Mouse (Mus musculus) layer of hippocampus, adult 8-10 months (tissue): Measurements from ENCODE around the gene Popdc3. TPM values are rescaled to one million over a fixed set of nuclear protein-coding genes. Genes with fewer than 3 reads are reported as not detected.
A peak's percentile ranks its signal among the peaks of the same experiment; 100 is the strongest.
"Not testable (repeated sequence)": the region's sequence is repeated elsewhere in the genome, so short reads cannot be mapped to it uniquely, and the experiment has no call there.

Experiments
- DNase-seq, 2 experiments: peaks; one replicate each; pipeline ENCODE4 v3.0.0; 2022; ENCODE audit warnings: low spot score in 2 of 2
- total RNA-seq, 4 experiments: library from RNA; stranded (reverse); gene quantifications; 2 replicates each; pipeline ENCODE4 v1.2.4; 2022

Gene Popdc3
- total RNA-seq, 4 experiments from 2014 or later = 3.9 to 7.5 (median 6.2) TPM

DNA sequence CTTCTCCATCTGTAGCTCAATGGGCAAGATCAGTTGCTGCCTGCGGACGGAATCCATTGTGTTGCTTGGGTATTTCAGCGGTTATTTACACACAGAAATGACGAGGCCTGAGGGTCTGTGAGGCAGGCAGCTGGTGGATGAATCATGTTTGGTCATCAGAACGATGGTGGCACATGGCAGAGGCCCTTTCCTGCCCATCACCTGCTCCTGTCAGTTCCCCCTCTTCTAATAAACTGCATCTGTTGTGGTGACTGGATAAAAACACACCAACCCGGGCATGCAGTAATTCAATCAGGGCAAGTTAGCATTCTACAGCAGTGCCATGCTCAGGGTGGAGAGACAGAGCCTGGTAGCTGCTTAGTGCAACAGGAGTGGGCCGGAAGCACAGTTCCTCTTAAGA is 133.7 kb downstream of the Popdc3 start:
- no peak for DNase-seq

DNA sequence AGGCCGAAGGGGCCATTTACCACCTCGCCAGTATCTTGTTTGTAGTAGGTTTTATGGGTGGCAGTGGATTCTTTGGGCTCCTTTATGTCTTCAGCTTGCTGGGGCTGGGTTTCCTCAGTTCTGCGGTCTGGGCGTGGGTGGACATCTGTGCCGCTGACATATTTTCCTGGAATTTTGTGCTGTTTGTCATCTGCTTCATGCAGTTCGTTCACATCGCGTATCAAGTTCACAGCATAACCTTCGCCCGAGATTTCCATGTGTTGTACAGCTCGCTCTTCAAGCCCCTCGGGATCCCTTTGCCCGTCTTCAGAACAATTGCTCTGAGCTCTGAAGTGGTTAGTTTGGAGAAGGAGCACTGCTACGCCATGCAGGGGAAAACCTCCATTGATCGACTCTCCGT is 137.0 kb downstream of the Popdc3 start:
- peak; percentile 19 to 25 for DNase-seq

DNA sequence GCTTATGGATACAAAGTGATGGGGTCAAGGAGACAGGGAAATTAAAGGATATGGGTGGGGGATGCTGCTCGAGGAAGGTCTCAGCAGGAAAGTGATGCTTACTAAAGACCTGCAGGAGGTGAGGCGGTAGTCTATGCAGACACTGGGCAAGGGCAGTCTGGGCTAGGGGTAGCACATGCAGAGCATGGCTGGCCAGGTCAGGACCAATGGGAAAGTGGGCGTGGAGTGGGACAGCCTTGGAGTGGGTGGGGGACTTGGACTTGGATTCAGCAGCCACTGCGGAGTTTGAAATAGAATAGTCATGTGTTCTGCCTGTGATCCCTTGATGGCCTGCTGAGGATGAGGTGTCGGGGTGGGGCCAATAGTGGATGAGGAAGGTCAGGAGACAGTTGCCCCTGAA is 141.0 kb downstream of the Popdc3 start:
- no peak for DNase-seq

DNA sequence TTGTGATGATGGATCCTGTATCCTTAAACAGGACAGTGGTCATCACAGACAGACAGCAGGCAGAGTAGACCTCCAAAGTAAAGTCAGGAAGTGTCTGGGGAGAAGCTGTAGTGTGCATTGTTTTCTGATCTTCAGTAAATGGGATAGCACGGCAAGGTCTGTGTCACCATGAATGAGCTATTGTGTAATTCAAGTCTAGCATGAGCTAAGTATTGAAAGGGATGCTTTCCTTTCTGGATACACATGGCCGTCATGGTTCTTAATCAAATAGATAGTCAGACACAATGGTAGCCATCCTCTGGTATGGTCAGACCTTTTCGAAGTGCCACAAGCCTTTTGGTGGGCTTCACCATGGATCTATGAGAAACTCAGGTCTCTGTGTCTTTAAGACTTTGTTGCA is 142.4 kb downstream of the Popdc3 start:
- DNase-seq = no peak

DNA sequence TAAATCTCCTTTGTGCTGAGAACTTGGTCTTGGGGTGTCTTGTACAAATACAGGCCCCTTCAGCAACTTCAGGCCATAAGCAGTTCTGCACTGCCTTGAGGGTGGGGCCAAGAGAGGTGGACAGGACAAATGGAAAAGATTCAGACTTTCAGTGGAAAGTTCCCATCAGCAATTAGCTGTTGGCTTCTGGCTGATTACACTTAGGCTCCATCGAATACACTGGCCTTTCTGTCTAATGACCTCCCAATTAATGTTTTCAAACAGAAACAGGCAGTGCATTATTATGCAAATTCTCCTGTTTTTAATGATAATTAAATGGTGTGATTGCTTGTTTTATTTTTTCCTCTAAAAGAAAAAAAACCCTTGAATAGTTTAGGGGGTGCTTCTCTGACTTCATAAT is 146.3 kb downstream of the Popdc3 start:
- no peak for DNase-seq

DNA sequence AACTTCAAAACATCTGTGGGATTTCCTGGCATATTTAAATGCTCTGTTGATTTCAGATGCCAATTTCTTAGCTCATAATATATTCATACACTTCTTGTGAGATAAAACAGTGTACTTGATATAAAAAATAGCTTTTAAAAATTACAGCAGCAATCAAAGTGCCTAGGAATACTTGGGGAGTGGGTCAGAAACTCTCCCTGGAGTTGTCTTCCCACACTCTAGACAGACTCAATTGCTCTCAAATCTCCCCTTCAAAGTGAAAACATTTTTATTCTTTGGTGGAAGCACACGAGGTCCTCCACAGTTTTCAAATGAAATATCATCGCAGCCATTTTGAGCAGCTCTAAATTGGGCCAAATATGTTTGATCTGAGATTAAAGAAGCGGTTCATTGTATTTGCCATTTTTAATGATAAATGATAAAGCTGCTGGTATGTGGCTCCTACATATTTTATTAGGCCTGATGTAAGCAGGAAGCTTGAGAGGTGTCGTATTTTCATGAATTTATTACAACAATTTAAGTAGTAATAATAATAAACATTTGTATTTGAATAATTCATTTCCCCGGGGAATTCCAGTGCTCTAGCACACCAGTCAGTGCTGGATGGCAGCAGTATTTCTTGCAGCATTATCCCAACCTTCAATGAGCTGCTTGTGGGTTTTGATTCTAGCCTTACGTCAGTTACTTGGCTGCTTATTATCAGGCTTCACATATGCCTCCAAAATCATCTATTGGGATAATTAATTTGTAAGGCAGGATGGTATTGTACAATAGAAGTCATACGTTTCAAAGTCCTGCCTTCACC is 150.5 kb downstream of the Popdc3 start:
- no peak for DNase-seq

DNA sequence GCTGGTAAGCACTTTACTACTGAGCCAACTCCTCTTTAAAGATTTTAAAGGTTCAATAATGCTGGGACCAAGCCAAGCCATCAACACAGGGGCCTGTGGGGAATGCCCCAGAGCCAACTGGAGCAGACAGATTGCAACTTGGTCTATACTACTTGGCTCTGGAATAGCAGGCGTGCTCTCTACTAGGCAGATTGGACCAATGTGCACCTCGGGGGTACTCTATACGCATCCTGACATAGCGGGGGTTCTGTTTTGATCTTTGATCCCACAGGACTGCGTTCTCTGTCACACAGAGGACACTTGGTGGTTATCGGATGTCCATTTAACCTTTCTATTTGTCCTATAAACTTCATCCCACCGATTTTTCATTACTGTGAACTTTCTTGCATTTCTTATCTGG is 157.0 kb downstream of the Popdc3 start:
- DNase-seq = no peak

DNA sequence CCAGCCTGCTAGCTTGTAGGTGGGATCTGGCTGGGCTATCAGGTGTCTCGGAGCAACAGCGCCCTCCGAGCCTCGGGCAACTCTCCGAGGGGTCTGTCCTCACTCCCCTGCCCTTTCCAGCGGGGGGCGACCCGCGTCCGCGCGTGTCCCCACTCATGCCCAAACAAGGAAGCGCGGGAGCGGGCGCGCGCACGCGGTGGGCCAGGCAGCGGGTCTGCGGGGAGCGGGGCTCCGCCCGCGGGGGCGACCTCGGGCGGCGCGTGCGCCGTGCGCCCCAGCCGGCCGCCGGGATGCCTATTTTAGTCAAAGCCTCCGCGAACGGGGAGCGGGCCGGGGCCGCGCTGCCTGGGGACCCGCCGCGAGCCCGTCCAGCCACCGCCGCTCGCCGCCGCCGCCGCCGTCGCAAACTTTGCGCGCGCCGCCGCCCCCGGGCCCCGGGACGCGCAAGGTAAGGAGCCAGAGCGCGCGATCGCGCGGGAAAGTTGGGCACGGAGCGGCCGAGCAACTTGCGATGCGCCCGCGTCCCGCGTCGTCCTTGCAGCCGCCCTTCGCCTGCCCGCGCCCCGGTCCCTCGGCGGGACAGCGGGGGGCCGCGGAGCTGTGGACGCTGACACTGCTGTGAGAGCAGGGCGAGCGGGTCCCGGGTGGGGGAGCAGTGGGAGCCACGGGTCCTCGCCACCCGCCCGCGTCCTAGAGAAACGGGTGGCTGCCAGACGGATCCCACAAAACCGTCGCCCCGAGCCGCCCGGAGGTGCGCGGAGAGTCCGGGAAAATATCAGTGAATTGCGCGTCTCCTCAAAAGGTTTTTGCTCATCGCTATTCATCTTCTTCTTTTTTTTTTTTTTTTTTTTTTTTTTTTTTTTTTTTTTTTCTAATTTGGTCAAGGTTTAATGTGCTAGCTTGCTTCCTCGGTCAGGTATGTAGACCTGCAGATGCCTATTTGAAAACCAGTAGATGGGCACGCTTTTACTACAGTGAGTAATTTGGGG is 157.8 kb downstream of the Popdc3 start, which contains the start of gene Bves:
Bves (plus strand) TSS at position 339 of the 989 bp plus-strand sequence.
- DNase-seq = peak in 1 of 2 experiments; percentile 18

DNA sequence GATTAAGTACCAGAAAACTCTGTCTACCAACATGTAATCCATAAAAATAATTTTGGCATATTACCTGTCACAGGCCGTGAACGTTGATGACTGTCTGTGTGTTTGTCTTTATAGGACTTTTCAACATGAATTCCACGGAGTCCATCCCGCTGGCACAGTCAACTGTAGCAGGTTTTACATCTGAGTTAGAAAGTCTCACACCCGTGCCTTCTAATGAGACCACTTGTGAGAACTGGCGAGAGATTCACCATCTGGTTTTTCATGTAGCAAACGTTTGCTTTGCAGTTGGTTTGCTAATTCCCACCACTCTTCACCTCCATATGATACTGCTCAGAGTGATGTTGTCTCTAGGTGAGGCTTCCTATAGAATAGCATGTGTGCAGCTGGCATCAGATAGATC is 161.2 kb downstream of the Popdc3 start:
- no peak for DNase-seq

DNA sequence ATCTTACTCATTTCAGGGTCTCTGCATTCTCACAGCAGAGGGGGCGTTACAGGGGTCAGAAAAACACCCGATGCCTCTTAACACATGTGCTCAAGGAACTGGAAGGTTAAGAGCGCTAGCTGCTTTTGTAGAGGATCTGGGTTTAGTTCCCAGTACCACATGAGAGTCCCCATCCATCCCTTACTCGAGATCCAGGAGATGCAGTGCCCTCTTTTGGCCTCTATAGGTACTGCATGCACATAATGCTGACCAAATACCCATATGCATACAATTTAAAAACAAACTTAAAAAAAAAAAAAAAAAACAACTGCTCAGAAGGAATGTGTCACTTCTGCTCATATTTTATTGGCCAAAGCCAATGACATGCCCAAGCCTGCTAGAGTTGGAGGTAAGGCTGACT is 166.5 kb downstream of the Popdc3 start:
- no peak for DNase-seq

DNA sequence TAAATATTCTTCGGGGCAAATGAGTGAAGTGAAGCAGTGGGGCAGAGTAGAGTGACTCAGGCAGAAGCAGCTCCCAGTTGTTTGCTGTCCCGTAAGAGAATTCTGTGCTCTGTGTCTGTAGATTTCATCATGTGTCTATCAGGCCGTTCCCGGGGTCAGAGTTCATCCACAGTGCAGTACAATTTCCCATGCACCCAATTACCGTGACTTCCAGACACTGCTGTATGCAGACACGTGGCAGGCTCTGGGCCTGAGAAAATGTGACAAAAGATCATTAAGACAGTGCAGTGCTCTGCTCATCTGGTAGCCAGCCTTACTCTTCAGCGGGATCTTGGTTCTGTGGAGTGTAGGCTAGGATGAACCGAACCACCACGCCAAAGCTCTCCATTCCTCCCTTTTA is 167.3 kb downstream of the Popdc3 start:
- DNase-seq = no peak

DNA sequence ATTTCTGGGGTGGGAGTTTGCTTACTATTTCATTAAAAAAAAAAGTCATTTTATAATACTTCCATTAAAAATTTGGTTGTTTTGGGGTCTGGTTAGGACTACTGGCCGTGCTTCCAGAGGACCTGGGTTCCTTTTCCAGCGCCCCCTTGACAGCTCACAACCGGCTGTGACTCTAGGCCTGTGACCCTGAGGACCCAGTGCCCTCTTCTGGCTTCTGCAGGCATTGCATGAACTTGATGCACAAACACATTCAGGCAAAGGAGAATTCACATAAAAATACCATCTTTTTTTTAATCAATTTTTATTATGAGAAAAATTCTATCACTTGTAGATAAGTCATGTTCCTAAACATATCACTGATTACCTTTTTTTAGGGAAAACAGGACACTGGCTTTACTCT is 170.2 kb downstream of the Popdc3 start:
- not testable (repeated sequence) for DNase-seq

DNA sequence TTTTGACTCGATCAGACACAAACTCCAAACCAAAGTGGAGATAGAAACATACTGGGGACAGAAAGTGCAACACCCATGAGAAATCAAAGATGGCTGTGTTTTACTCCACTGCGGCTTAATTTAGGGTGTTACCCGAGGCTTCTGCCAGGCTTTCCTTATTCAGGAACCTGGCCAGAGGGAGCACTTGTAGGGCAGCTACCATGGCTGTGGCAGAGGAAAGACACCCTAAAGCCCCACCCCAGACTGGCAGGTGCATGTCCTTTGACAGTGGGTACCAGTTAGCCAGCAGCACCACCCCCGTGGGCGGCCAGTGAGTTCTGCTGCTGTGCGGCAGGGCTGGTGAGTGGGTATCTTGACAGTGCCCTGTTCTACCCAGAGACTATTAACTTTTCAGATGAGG is 178.2 kb downstream of the Popdc3 start:
- no peak for DNase-seq

DNA sequence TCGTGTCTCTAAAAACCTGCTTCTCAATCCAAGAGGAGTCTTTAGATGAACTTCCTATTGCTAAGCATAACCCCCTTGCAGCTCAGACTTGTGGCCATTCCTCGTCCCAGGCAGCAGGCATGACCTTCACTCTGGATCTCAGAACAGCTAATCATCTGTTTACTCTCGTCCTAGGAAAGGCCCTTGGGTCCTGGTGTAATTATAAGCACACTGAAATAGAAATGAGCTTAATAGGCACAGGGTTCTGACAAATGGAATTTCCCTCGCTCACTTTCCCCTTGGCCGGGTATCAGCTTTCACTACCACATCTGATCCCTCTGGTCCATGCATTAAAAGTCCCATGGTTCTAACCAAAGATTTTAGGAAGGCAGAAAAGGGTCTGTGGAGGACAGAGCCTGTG is 185.5 kb downstream of the Popdc3 start:
- DNase-seq = no peak

DNA sequence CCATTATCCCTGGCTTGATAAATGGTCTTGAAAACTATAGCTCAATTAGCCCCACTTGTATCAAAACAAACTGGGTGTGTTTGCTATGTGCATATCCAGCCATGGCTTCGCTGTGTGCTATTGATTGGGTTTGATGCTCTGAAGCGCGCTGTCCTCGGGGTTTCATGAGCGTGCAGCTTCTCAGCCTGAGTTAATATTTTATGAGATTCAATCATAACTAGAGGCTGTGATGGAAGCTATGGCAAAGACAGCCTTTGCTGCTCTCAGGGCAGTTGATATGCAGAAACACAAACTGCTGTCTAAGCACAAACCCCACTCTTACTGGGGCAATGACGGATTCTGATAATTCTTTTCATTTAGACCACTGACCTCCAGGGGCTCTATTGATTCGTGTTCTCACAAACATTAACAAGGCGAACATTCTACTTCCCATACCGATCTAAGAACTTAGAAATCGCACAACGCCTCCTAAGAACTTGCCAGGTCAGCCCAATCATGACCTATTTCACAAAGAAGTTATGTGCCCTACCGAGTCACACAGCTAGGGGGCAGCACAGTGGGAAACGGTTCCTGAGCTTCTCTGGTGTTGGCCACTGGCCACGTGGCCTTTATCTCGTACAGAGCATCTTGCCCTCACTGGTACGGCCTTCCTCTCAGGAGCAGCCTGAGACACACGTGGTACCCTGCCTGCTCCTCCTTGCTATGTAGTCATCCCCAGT is 189.2 kb downstream of the Popdc3 start:
- no peak for DNase-seq

Other genes with a start within 250 kb of the Popdc3 start
- gene Prep, start 110.9 kb upstream of the Popdc3 start, total RNA-seq = 1 to 10 TPM; 8.5 to 9.7 (median 8.9) TPM
- 1 to 10 TPM; 2.9 to 4.4 (median 3.8) TPM for gene Bves, start 157.7 kb downstream of the Popdc3 start, total RNA-seq